Mouse (Mus musculus) thymus, adult 18-20 months (tissue): Measurements from ENCODE around the gene Txndc8.
A peak's percentile ranks its signal among the peaks of the same experiment; 100 is the strongest.

Experiments
- DNase-seq, 2 experiments: peaks; one replicate each; pipeline ENCODE4 v3.0.0; 2022; ENCODE audit warnings: mixed read lengths in 2 of 2

The Txndc8 gene

GRCm38 (mm10) chr4:57956029-57956960, 52.6 kb downstream of the Txndc8 start, which contains the start of gene Txn1:
Gene Txn1 (minus strand): TSS chr4:57956411.
- peak; percentile 88 for DNase-seq

DNA sequence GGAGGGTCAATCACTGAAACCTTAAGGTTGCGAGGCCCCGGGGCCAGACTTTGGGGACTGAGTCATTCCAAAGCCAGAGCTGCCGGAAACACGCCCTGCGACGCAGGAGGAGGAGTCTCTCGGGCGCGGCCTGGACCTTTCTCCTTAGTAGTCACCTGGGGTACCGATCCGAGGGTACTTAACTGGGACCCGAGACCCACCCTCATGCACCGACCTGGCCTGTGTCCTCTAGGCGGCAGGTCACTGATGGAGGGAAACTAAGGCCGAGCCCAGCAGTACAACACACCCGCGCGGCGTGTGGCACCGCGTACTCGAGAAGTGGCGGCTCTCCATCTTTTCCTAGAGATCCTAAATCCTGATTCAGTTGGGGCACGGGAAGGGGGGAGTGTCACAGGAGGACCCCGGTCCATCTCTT, 53.4 kb downstream of the Txndc8 start:
- DNase-seq, result peak; percentile 57 to 58

DNA sequence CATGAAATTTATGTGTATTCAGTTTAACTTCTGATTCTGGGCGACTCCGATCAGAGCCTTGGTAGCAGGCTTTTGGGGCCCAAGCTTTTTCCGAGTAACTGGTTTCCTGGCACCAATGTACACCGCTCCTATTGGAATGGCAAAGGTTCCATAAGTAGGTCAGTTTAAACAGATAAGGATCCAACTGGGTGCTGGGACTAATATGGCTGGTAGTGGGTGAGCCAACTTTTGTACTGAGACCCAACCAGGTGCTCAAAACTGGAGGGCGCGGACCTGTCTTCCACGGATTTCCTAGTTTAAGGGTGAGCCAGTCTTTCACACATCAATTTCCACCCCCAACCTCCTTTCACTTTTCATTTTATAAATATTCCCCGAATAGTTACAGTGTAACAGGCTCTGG, 53.9 kb downstream of the Txndc8 start:
- DNase-seq, result no peak

DNA sequence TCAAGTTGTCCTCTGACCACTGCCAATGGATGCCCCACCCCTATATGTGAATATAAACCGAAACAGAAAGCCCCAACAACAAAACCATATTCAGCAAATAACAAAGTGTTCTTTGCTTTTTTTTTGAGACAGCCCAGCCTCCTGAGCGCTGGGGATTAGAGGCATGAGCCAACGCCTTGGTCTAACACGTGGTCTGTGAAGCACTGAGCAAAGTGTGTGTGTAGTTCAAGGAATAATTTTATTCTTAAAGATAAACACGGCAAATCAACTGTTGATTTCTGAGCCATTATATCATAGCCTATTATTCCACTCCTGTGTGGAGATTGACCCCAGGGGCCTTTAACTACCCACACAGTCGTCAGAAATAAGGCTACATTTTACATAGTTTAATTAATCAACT, 54.3 kb downstream of the Txndc8 start:
- DNase-seq, result no peak

DNA sequence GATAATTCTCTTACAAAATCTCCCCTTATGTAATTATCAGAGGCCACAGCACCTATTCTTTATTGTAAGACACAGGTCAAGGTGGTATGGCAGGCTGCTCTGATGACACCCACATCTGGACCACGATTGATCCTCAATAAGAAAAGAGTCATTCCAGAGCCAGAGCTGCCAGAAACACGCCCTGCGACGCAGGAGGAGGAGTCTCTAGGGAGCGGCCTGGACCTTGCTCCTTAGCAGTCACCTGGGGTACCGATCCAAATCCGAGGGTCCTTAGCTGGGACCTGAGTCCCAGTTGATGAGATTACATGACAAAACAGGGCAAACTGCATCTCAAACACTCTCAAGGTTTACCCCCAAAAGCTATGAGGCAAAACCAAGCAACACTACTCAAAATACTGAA, 55.1 kb downstream of the Txndc8 start:
- no peak for DNase-seq

DNA sequence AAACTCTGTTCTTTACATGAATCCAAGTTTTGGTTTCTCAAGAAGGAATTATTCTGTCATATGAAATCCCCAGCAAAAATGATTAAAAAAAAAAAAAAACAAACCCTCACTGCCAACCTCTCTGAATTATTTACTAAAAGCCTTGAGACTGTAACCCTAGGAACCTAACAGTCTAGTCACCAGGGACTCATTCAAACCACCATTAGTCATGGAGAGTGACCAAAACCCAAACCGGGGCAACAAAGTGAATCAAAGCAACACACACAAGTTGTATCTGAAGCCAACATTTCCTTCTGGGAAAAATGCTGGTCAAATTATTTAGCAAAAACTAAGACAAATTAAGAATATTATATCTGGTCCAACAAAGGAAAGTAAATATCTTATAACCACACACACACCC, 56.0 kb downstream of the Txndc8 start:
- DNase-seq, result no peak

DNA sequence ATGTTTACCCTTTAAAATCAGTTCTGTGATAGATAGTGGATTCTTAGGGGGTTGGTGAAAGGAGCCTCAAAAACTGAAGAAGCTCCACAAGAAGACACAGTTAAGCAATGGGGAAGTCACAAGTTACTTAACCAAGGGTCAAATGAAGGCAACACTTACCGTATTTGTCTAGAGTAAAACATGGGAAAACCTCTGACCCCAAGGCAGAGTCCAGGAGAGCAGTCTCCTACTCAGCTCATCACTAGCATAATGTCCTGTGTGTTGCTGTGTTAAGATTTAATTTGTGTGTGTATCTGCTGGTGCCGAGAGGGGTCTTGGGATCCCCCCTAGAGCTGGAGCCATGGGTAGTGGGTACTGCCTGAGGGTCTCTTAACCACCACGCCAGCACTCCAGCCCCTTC, 56.5 kb downstream of the Txndc8 start:
- no peak for DNase-seq

DNA sequence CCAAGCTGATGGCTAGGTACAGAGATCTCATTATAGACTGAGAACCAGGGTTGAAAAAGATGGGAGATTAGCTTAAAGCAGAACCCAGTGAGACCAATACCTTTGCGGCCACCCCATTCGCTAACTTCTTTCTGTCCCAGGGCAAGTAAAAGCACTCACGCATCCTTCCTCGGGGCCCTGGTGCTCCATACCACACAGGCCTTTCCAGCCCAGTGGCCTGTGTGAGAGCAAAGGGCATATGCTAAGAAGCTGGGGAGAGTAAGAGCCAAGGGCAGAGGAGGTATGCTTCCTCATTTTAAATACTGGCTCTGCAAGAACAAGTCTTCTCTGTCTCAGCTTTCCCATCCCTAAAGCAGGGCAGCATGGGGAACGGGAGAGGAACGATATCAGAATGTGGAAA, 59.1 kb downstream of the Txndc8 start:
- DNase-seq, result no peak

DNA sequence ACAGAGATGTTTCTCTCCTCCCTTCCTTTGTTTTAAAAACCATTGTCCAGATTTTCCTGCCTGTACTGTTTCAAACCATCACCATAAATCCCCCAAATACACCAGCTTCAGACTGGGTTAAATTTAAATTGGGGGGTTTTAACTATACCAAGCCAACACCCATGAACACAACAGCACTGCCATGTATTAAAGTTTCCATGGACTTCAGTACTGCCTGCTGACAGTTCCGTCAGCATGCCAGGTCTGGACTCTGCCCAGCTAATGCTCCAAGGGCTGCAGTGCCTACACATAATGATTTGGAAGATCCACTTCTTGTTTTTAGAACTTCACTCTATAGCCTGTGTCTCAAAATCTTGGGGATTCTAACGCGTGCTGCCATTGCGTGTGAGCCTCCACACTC, 61.4 kb downstream of the Txndc8 start:
- DNase-seq, result no peak

DNA sequence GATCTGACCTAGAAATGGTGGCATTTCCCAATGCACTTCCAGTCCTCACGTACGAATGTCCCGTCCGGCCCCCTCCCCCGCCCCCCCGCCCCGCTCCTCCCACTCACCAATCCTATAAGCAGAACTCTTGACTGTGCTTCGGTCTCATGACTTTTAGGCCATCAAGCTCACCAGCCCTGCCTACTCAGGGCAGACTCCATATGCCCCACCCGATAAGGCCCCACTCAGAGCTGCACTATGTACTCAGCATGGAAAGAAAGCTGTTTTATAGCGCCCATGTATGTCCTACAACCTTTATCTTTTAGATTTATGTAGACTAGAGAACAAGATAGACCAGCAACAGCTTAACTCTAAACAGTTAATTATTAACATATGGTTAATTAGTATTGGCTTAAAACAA, 61.9 kb downstream of the Txndc8 start:
- DNase-seq, result no peak

DNA sequence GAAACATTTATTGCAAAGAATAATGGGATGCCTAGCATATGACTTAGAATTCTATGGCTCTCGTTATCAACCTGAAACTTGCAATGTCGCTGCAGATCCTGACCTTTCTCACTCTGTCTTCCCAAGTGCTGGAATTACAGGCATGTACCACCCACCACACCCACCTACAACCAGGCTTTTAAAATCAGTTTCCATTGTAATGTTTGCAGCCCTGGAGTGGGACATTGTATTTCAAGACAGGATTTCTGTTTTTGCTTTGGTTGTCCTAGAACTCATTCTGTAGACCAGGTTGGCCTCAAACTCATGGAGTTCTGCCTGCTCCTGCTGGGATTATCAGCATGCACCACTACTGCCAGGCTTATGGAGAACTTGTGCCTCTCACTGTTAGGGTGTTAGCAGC, 66.0 kb downstream of the Txndc8 start:
- DNase-seq, result no peak

GRCm38 (mm10) chr4:57940631-57941030, 68.3 kb downstream of the Txndc8 start:
- DNase-seq, result no peak

DNA sequence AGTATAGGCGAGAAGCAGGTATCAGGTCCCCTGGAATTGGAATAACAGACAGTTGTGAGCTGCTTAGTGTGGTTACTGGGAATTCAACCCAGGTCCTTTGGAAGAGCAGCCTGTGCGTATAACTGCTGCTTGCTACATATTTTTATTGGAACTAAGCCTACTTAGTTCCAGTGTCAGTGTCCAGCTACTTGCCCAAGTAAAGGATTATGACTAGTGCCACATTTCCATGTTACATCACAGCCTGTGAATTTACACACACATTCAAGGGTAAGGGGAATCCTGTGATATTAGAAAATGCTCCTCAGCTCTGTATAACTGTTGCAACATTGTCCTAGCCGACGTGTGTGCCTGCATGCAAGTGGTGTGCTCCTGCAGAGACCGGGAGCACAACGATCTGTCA, 71.6 kb downstream of the Txndc8 start:
- no peak for DNase-seq

DNA sequence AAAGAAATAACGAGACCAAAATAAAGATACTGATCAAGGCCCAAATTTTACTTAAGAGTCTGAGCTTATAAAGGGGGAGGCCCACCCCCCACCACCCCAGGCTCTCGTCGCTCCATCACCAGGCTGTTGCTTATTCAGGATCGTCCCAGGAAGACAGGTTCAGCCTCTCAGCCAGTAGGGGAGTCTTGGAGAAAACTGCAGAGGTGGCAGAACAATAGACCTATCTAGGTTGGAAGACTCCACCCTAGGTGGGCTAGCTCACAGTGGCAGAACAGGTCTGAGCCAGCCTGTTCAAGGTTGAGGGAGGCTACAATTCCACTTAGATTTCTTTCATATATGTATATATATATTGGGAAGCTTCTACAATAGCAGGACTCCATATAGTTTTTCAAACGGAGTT, 74.7 kb downstream of the Txndc8 start:
- no peak for DNase-seq
